Mouse (Mus musculus) adrenal gland (tissue): Measurements from ENCODE around the gene Smim20.

ENCODE experiments used
- intact Hi-C: fragments of 180-260 bp; cut with DNase I; formaldehyde crosslinking; loops from one replicate; pipeline ENCODE4 v1.15.1; 2025
- long read RNA-seq, 2 experiments: library from polyadenylated mRNA; unstranded; transcript quantifications; one replicate each; pipeline ENCODE4 v2.0.0; 2020; ENCODE audit warnings: borderline replicate concordance in 1 of 2; ENCODE audit not compliant: insufficient replicate concordance in 1 of 2

The Smim20 gene
- long read RNA-seq, experiment 1, transcript Smim20-206 (1 exons, 2,076 nt) = minor isoform, 9 of 67 reads
- long read RNA-seq, experiment 1, transcript Smim20-201 (3 exons, 922 nt) = major isoform, 54 of 67 reads
- long read RNA-seq, experiment 1, partial matches to known transcripts = 0 of 67 reads
- long read RNA-seq, experiment 1, other reads (novel, unspliced or antisense) = 2 of 67 reads
- long read RNA-seq, experiment 2, transcript Smim20-201 (3 exons, 922 nt) = major isoform, 59 of 65 reads
- long read RNA-seq, experiment 2, partial matches to known transcripts = 0 of 65 reads
- long read RNA-seq, experiment 2, other reads (novel, unspliced or antisense) = 2 of 65 reads

DNA sequence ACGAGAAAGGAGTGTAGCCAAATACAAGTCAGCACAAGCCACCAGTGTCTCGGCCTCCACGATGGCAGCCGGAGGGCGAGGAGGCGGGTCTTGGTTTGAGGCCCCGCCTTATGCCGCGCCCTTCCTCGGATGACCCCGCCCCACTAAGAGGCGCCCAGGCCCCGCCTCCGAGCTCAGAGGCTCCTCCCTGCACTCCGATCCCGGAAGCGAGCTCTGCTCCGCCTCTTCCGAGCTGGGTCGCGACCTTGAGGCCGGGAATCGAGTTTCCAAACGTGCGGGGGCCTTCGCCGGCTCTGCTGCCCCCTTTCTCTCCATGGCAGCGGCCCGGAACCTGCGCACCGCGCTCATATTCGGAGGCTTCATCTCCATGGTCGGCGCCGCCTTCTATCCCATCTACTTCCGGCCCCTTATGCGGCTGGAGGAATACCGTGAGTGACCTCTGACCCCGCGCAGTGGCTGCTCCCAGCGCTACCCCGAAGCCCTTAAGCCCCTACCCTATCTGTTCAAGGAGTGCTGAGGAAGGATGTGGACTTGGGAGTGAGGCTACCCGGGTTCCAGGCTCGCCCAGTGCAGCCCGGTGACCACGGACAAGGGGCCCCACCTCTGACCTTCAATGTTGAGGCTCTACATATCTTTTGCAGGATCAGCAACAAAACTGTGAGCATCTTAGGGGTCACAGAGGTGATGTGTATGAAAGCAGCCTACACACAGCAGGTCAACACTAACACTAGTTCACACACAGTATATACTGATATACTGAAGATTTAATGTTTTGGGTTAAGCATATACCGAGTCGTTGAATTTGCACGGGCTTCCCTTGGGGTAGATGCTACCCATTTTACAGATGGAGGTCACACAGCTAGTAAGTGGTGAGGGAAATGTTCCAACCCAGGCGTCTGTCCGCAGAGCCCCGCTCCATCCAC is at the start of gene Smim20:
TSS of gene Smim20 (plus strand) at position 153 of the 923 bp plus-strand sequence.
- intact Hi-C loops = no loop called here

DNA sequence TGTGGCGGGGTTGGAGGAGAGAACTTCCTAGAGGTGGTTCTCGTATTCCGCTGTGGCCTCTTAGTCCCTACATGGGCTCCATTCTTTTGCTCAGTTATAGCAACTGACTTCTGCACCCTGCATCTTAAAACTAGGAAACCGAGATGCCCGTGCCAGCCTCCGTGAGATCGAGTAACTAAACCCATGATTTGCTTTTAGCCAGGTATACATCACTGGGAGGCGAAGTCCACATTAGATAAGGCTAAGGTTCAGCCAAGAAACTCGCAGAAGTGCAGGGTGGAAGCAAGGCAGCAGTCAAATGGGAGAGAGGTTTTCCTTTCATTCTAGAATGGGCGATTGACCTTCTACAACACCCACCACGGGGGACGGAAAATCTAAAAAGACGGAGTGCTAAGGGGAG is 41.4 kb upstream of the Smim20 start:
- intact Hi-C loops = no loop called here

DNA sequence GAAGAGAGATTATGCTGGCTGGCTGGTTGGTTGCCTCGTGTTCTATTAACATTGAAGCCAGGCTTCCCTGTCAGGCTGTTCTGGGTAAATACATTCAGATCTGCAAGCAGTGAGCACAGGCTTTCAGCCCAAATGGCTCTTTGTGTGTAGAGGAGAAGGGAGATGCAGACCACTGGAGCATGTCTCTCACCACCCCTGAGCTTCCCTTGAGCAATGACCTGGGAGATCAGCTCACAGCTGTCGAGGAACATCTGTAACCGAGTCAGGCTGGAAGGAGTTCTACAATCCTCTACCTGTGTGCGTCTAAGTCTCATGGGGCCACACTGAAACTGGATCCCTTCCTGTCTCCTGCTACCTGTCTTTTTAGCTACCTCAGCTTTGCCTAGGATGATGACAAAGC is 36.3 kb upstream of the Smim20 start:
- intact Hi-C loops = no loop called here

DNA sequence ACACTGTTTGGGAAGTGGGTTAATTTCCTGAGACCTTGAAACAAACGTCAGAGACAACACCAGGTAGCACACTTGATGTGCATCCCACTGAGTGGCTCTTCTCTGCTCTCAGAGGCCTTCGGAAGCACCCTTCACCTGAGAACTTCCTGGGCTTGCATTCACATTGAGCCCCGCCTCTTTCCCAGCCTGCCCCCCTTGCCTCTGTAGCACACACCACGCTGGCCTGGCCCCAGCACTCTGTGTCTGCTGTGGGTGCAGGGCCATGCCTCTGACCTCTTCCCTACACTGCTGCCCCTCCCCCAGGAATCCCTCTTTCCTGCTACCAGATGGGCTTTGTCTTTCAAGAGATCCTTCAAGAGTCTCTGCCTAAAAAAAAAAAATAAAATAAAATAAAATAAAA is 31.3 kb upstream of the Smim20 start:
- intact Hi-C loops = no loop called here

DNA sequence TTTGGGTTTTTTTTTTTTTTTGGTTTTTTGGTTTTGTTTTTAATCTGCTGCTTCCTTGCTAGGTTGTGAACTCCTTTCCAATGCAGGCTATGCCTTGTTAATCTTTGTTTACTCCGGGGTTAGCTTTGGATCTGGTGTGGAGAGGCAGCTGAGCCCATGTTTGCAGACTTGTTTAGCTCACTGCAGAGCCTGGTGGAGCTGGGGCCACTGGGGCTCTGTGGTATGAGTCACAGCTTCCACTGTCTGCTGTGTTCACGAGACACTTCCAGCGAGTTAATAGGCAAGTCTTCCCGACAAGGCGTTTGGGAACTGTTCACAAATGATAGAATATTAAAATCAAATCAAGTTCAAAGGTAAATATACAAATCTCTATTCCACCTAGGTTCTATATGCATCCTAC is 30.7 kb upstream of the Smim20 start:
- intact Hi-C loops = no loop called here

DNA sequence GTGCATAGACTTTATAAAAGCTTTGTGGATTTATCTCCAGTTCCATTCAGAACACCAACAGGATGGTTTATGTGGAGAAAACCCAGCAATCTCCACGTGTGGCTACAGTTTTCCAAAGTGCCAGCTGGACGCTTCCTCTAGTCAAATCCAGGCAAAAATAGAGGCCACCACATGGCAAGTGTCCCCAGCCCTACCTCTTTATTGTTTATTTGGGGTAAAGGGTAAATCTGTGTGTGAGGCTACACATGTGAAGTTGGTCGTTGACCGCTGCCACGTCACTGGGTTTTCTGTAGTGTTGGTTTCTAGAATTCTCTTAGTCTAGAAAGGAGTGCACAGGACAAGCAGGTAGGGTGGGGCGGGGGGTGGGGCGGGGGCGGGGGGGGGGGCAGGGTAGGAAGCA is 30.1 kb upstream of the Smim20 start:
- intact Hi-C loops = no loop called here

DNA sequence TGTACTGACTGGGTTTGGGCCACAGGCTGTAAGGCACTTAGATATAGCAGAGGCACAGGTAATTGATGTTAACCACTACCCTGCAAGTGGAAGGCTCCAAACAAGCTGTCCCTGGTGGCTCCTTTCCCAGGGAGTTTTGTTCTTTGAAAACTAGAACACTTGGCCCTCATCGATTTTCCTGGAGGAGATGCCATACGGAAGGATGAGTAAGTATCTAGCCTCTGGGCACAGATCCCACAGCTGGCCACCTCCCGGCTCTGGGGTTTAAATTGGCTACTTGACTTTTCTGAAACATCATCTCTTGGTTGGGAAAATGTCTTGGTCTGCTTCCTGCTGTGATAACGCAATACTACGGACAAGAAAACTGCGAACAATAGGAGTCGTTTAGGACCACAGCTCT is 28.1 kb upstream of the Smim20 start:
- intact Hi-C loops = no loop called here

DNA sequence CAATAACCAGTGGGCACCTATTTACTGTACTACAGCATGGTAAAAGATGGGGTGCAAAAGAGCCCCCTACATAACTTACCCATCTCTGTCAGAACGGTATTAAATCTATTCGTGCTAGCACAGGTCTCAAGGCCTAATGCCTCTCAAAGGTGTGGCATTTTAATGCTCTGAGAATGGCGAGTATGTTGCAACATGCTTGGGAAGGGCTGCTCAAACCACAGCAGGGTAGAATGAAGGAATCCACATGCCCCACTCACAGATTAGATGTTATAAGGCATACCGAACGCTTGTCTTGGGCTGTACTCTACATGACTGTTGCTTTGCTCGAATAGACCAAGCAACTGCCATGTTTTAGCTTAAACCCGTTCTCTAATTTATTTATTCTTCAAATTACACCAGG is 27.7 kb upstream of the Smim20 start:
- intact Hi-C loops = no loop called here

DNA sequence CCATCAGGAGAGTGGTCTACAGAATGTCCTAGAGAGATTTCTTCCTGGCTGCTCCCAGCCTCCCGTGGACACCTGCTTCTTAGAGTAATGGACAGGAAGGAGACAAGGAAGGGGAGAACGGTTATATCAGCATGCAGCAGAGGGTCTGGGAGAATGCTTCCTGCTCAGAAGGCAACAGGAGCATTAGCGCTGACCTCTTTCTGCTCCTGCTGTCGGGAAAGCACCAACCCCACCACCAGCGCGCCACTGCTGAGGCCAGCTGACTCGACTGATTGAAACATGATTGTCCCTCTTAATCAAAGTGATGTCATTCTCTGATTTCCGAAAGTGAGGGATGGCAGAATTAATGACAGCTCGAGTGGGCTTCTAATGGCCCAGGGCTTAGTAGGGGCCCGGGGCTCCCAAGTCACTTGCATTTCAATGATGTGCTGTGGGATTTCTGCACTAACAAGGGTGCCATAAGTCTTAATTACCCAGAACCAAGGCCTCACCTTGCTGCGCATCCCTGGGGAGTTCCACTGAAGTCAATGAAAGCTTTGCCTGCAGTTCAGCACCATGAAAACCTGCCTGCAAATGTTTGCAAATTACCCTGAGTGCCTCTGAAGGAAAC is 26.9 kb upstream of the Smim20 start:
- intact Hi-C loops = no loop called here

DNA sequence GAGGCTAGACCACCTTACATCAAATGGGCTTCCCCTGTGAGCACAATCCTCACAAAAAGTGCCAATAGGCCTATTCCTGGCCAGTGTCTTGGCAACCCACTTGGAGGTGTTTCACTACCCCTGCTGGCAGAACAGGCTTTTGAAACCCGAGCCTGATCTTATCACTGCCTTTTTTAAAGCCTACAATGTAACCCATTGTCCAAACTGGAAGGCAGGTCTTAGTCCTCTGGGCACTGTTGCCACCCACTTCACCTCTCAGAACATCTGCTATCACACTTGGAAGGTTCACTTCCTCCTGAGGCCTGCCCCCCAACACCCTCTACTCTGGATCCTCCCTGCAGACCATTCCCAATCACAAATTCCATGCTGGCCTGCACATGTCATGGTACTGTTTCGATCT is 25.8 kb upstream of the Smim20 start:
- intact Hi-C loops = no loop called here

DNA sequence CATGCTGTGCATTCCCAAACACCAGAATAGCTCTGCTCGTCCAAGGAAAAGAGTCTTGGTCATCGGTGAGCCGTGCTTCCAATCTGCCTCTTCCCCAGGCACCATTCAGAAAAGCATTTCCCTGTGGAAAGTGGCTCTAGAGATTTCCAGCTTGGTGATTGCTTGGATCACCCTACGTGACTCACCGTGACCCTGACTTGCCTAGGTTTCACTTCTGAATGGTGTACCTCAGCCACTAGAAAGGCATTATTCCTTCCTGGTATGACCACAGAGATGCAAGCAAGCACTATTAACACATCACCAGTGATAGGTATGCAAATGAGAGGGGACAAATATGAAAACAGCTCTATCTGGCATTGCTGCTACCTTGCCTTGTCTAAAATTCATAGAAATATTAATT is 24.9 kb upstream of the Smim20 start:
- intact Hi-C loops = no loop called here

DNA sequence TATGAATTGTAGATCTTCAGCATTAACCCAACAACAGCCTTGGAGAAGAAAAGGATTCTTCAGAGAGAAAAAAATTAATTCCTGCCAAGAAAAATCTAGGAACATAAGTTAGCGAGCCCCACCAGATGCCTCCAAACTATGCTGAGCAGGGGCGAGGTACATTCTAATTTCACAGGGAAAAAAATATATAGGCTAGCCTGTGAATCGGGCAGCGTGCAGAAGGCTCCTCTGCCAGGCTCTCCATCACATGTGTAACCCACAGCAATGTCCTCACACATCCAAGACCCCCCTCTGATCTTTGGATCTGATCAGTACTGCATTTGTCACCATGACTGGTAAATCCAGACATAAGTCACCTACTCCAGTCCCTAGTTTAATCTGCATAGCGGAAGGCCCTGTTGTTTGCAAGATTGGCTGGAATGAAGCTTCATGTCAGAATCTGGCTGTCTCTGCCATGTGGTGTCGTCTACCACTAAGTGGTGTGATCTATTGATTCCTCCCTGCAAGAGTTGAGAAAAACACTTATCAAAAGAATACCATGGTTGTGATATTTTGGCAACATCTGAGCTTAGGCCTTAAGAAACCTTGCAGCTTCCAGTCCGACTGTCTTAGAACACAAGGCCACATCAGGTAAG is 23.9 kb upstream of the Smim20 start:
- intact Hi-C loops = no loop called here

DNA sequence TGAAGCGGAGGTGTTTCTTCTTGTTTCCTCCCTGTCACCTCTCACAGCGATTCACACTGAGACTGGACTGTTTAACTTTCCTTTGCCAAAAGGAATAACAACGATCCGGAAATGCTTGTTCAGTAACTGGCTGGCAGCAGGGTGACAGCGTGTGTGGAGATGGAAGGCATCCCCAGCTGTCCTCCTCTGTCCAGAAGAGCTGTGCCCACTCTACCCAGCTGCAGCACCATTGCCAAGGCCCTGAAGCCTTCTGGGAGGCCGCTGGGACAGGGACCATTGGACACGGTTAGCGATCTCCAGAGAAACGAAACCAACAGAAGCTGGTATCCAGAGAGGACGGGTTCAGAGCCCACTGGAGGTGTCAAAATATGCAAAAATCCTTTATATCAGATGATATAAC is 22.9 kb upstream of the Smim20 start:
- intact Hi-C loops = no loop called here

DNA sequence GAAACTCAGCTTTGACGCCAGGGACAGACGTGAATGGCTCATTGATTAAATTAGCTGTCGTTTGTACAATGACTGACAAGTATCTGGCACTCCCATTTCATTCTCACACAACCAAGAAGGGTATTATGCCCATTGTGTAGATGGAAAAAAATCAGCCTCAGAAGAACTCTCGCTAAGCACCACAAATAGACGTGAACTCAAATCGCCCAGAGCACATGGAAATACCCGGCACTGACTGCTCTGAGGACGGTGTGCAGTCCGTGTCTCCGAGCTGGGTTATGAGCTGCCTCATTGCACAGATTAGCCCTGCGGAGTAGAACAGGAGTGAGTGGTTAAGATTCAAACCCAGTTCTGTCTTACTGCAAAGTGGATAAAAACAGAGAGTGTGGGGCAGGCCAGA is 18.4 kb upstream of the Smim20 start:
- intact Hi-C loops = no loop called here

DNA sequence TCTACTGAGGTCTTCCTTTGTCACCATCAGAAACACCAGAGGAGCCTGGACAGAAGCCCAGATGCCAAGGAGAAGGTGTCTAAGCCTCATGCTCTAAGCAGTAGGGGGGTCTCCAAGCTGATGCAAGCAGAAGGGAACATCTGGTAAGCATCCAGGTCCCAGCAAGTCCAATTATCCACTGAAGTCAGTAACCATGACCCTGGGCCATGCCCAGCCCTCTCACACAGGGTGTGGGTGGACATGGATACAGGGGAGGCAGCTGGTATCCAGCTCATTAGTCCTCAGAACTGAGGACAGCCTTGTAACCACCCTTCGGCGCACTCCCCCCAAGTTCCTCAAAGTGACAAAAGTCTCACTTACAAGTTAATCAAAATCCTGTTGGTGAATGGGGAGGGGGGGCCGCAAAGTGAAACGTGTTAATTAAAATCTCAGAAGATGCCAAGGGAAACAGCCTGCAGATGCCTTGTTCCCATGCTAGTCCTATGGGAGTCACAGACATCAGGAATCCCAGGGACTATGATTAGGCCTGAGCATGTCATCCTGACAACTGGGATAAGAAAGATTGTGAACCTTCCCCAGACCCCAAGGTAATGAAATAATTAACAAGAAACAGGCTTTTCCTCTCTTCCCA is 17.3 kb upstream of the Smim20 start:
- intact Hi-C loops = no loop called here

DNA sequence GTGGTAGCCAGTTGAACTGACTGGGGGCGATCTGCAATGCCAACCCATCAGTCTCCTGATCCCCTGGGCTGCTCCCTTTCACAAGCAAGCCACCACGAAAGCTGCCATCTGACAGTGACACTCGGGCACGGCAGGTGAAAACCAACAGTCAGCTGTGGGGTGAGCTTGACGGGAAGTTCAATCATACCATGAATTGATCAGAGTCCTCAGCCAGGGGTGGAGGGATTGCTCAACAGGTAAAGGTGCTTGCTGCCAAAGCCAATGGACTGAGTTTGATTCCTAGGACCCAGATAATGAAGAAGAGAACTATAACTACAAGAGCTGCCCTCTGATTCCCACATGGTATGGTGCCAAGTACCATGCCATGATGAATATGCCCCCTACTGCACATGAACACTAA is 12.7 kb upstream of the Smim20 start:
- intact Hi-C loops = no loop called here

DNA sequence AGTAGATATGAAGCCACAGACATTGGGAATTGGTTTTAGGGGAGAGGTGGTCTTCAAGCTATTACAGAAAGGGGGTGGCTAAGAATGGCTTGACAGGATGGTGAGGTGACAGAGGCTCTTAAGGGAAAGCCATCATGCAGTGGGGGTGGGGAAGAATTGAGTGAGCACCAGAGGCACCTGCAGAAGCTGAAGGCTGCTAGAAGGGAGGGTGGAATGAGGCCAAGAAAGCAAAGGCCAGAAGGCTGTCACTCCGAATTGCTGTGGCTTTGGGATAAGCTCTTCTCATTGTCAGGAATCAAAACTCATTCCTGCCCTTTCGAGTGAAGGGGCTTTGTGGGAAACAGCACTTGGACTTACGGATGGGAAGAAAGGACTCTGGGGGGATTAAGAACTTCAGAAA is 12.1 kb upstream of the Smim20 start:
- intact Hi-C loops = no loop called here

DNA sequence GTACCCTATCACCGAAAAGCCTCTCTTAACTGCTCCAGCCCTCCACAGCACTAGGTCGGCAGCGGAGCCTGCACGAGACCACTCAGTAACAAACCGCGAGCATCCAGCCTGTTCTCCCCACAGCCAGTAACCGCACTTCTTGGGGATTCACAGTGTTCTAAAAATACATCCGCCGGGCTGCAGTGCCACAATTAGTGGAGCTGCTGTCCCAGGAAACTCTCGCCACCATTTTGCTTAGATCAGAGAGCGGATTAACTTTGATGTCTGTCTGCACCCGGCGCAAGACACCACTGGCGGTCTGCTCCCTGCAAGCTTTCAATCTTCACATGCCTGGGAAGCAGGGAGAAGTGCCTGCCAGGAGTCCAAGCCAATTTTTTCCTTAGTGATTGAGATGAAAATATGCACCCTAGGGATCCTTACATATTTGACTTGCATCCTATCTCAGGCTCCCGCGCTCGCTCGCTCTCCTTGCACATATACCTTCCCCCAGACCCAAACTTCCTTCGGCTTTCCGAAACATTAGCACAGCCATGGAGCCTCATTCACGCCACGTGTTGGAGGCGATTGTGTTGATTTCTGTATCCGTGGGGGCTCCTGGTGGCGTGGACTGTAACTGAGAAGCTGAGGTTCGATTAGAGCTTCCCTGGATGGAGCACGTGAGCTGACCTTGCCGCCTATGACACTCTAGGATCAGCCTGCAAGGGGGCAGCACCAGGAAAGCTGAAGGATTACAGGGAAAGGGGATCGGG is 8.7 kb upstream of the Smim20 start:
- intact Hi-C loops = no loop called here

DNA sequence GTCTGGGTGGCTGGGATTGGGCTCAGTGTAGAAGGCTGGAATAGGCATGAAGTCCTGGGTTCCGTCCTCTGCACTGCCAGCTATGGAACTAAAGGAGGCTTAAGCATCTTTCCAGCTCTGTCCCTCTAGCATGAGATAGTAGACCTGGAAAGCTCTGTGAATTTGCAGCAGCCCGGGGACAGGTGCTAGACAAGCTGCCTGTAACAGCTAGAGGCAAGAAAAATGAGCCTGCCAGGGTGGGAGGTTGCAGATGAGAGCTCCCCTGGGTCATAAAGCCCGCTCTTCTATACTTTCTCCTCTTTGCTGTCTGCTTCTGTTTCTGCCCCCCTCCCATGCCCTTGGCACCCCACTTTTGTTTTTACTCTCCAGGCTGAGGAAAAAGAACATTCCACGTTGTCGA is 7.0 kb upstream of the Smim20 start:
- intact Hi-C loops = no loop called here

DNA sequence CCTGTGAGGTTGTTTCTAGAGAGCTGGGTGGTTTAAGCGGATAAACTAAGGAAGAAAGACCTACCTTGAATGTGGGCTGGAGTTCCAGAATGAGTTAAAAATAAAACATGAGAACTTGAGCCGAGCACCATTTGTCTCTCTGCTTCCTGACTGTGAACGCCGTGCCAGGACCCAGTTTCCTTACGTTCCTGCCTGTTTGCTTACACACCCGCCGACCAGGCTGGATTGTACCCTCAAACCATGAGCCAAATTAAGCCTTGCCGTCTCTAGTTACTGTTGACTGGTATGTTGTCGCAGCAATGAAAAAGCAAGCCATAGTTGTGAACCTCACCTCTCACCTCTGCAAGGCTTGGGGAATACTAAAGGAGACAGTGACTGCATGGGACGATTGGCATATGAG is 4.9 kb upstream of the Smim20 start:
- intact Hi-C loops = no loop called here

DNA sequence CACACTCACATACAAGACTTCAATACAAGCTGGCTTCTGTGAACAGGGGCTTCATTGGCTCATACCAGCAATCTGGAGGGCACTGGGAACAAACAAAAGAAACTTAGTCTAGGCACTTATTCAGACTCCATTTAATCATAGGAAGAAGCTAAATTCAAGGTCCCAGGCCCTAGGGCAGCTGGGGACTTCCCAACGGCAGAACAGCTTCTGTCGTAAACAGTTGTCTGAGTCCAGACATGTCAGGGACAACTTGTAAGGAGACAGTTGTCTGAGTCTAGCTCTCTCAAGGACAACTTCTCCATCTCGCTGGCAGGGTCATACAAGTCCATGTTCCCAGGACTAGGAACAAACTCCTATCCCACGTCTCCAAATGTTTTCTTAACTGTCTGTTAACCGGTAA is 2.8 kb upstream of the Smim20 start:
- intact Hi-C loops = no loop called here
